Mouse (Mus musculus): Measurements from ENCODE around the gene Stxbp4. TPM values are rescaled to one million over a fixed set of nuclear protein-coding genes. Genes with fewer than 3 reads are reported as not detected.
A peak's percentile ranks its signal among the peaks of the same experiment; 100 is the strongest.

Gene Stxbp4
- total and polyA plus RNA-seq, 3 experiments, result 4.0 to 4.9 TPM; not detected in 1

- Histone ChIP-seq H3K9me3 (replicated peaks; ENCODE audit: insufficient read depth, low read length) (no peaks in the 10 kb centered on the region), H3K4me3 (ENCODE audit: control insufficient read depth in 1 of 2, insufficient read depth in 1 of 2, low read depth in 2 of 2, low read length in 2 of 2) (no peak overlapping the region), H3K27me3 (ENCODE audit: control insufficient read depth in 1 of 2, insufficient read depth in 2 of 2, low read length in 2 of 2) (no peaks in the 10 kb centered on the region), H3K79me2 (ENCODE audit: control insufficient read depth, insufficient read depth, low read length, poor library complexity) (no peaks in the 10 kb centered on the region), H3K4me1 (ENCODE audit: control insufficient read depth in 1 of 2, insufficient read depth in 2 of 2, low read length in 2 of 2) (peaks cover 39 to 44% of the 10 kb centered on the region in 2 experiments), H3K27ac (ENCODE audit: control insufficient read depth, low read depth, low read length) (peak overlapping the region; percentile 63), H3K9ac (ENCODE audit: control insufficient read depth, low read depth, low read length, poor library complexity, severe bottlenecking) (no peak overlapping the region), H3K36me3 (ENCODE audit: control insufficient read depth in 1 of 2, insufficient read depth in 2 of 2, low read length in 2 of 2) (peaks cover 4 to 48% of the 10 kb centered on the region in 2 experiments)
- TF ChIP-seq MEF2A (IDR thresholded peaks at IDR 0.05; ENCODE audit: extremely low read depth, insufficient replicate concordance, low read depth, low read length, poor library complexity, severe bottlenecking) (no peak), TBP (IDR thresholded peaks at IDR 0.05; ENCODE audit: low read depth, low read length) (no peak), EP300 (IDR thresholded peaks at IDR 0.05; ENCODE audit: low read depth in 1 of 2, low read length in 2 of 2) (peak in 1 of 2 experiments; percentile 52; a peak in 1 of 4 replicates), GABPA (IDR thresholded peaks at IDR 0.05; ENCODE audit: low read depth, low read length) (no peak)
- DNase-seq (ENCODE audit: low read depth, low spot score), result peak; percentile 38
Measured at GRCm38 (mm10) chr11:90666916-90667315, 29.0 kb upstream of the Stxbp4 start.

- peaks cover 2 to 48% of the 10 kb centered on the region in 2 experiments for H3K36me3 ChIP-seq (ENCODE audit: control insufficient read depth in 1 of 2, insufficient read depth in 2 of 2, low read length in 2 of 2)
- no peak overlapping the region; a peak in 1 of 4 replicates for H3K4me3 ChIP-seq (ENCODE audit: control insufficient read depth in 1 of 2, insufficient read depth in 1 of 2, low read depth in 2 of 2, low read length in 2 of 2)
- no peaks in the 10 kb centered on the region for H3K79me2 ChIP-seq (ENCODE audit: control insufficient read depth, insufficient read depth, low read length, poor library complexity)
- peak overlapping the region; percentile 26 for H3K9ac ChIP-seq (ENCODE audit: control insufficient read depth, low read depth, low read length, poor library complexity, severe bottlenecking)
- TF ChIP-seq POLR2A (IDR thresholded peaks at IDR 0.05; ENCODE audit: control insufficient read depth in 1 of 2, insufficient read depth in 1 of 2, low read depth in 1 of 2, low read length in 2 of 2, poor library complexity in 1 of 2) (no peak), HCFC1 (IDR thresholded peaks at IDR 0.05; ENCODE audit: low read depth, low read length) (no peak), JUND (IDR thresholded peaks at IDR 0.05; ENCODE audit: low read depth, low read length) (no peak), NRF1 (IDR thresholded peaks at IDR 0.05; ENCODE audit: insufficient read depth, low read depth, low read length, poor library complexity, severe bottlenecking) (no peak), SIN3A (IDR thresholded peaks at IDR 0.05; ENCODE audit: low read length) (no peak), ETS1 (IDR thresholded peaks at IDR 0.05; ENCODE audit: low read depth, low read length) (peak; percentile 27; the same call in 1 of the 2 replicates), SMC3 (IDR thresholded peaks at IDR 0.05; ENCODE audit: low read depth, low read length) (no peak), ZC3H11A (IDR thresholded peaks at IDR 0.05; ENCODE audit: low read depth, low read length) (no peak), ZKSCAN1 (IDR thresholded peaks at IDR 0.05; ENCODE audit: low read depth, low read length) (no peak), RCOR1 (IDR thresholded peaks at IDR 0.05; ENCODE audit: low read depth, low read length) (0 out of 2 replicates have a peak, but pooled peaks have one; percentile 22), POLR2AphosphoS2 (IDR thresholded peaks at IDR 0.05; ENCODE audit: low read length) (no peak), BHLHE40 (IDR thresholded peaks at IDR 0.05; ENCODE audit: borderline replicate concordance, low read depth, low read length) (no peak), GATA1 (IDR thresholded peaks at IDR 0.05; ENCODE audit: low read depth, low read length) (no peak), MYB (IDR thresholded peaks at IDR 0.05; ENCODE audit: low read depth, low read length) (no peak), POLR2AphosphoS5 (IDR thresholded peaks at IDR 0.05; ENCODE audit: borderline replicate concordance, low read depth, low read length) (no peak), RAD21 (IDR thresholded peaks at IDR 0.05; ENCODE audit: low read depth, low read length) (no peak), TBP (IDR thresholded peaks at IDR 0.05; ENCODE audit: low read depth, low read length) (no peak), EP300 (IDR thresholded peaks at IDR 0.05; ENCODE audit: low read depth in 1 of 2, low read length in 2 of 2) (peak; percentile 13 to 59; a peak in 1 of 4 replicates), TCF12 (IDR thresholded peaks at IDR 0.05; ENCODE audit: low read depth, low read length) (0 out of 2 replicates have a peak, but pooled peaks have one; percentile 22), ELF1 (IDR thresholded peaks at IDR 0.05; ENCODE audit: low read depth, low read length) (no peak), MXI1 (IDR thresholded peaks at IDR 0.05; ENCODE audit: low read depth, low read length) (no peak), NELFE (IDR thresholded peaks at IDR 0.05; ENCODE audit: low read depth, low read length) (no peak)
- no peaks in the 10 kb centered on the region for H3K27me3 ChIP-seq (ENCODE audit: control insufficient read depth in 1 of 2, insufficient read depth in 2 of 2, low read length in 2 of 2)
- peaks cover 39 to 44% of the 10 kb centered on the region in 2 experiments for H3K4me1 ChIP-seq (ENCODE audit: control insufficient read depth in 1 of 2, insufficient read depth in 2 of 2, low read length in 2 of 2)
- H3K9me3 ChIP-seq (replicated peaks; ENCODE audit: insufficient read depth, low read length), result no peaks in the 10 kb centered on the region
- H3K27ac ChIP-seq (ENCODE audit: control insufficient read depth, low read depth, low read length), result peak overlapping the region; percentile 63
- peak; percentile 81 for DNase-seq (ENCODE audit: low read depth, low spot score)
Measured at GRCm38 (mm10) chr11:90666144-90666757, 28.4 kb upstream of the Stxbp4 start.

Measured in MEL (cell line).